Mouse (Mus musculus) heart, postnatal 0 days (tissue): ENCODE results near the gene Nol3.

ENCODE experiments used
- CTCF ChIP-seq: IDR thresholded peaks from 2 replicates; pipeline ENCODE4 v1.5.1; 2016; ENCODE audit warnings: antibody characterized with exemption, control low read depth, low read depth
- EP300 ChIP-seq: IDR thresholded peaks from 2 replicates; pipeline ENCODE4 v1.6.1; 2016; ENCODE audit warnings: antibody characterized with exemption, low read depth

DNA sequence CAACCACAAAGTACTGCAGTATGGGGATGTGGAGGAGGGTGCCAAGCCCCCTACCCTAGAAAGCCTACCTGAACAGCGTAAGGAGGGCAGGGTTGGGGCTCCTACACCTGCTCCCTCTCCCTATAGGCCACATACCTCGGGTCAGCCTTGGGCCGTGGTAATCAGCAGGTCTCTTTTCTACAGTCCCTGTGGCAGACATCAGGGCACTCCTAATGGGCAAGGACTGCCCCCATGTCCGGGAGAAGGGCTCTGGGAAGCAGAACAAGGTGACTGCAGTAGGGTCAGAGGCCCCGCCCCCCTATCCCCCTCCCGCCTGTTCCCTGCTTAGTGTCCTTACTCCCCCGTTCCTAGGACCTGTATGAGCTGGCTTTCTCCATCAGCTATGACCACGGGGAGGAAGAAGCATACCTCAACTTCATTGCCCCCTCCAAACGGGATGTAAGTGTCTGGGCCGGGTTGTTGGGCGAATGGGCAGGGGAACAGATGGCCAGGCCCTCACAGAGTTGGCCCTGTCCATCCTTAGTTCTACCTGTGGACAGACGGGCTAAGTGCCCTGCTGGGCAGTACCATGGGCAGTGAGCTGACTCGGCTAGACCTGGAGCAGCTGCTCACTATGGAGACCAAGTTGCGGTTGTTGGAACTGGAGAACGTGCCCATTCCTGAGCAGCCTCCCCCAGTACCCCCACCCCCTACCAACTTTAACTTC lies 33.4 kb downstream of the Nol3 start:
- TF ChIP-seq CTCF (no peak), EP300 (no peak)
